Mouse (Mus musculus): ENCODE results near the gene Cdk14. TPM values are rescaled to one million over a fixed set of nuclear protein-coding genes. Genes with fewer than 3 reads are reported as not detected.

Cdk14 gene
- polyA plus RNA-seq, 1 experiment, result 14.8 TPM

DNA sequence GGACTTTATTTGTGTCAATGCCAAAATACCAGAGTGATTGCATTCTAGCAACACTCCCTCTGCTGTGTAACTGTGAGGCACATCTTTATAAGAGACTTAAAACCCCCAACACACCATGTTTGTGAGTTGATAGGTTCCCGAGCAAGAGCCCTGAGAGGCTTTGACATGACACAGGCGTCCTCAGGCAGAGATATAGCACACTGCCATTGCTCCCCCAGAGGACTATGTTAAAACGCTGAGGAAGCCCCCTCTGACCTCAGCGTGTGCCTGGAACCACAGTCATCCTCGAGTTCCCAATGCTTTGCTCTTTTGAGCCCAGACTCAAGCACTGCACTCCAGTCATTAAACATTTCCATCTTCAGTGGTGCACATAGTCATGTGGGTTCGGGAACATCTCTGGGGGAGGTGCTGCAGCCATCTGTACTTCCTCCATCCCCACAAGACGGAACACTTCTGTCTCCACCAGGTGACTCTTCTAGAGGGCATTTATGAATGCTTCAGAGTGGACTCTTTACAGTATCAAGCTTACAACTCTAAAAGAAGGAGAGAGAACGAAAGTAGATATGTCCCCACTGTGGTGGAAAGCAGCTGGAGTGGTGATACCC is 488.5 kb downstream of the Cdk14 start:
- Histone ChIP-seq H3K27ac (ENCODE audit: insufficient read depth, low read length) (no peak overlapping the region), H3K4me1 (ENCODE audit: control insufficient read depth, insufficient read depth, low read length) (no peaks in the 10 kb centered on the region), H3K9me3 (replicated peaks; ENCODE audit: control insufficient read depth, insufficient read depth, low read length, poor library complexity, severe bottlenecking) (no peaks in the 10 kb centered on the region)

DNA sequence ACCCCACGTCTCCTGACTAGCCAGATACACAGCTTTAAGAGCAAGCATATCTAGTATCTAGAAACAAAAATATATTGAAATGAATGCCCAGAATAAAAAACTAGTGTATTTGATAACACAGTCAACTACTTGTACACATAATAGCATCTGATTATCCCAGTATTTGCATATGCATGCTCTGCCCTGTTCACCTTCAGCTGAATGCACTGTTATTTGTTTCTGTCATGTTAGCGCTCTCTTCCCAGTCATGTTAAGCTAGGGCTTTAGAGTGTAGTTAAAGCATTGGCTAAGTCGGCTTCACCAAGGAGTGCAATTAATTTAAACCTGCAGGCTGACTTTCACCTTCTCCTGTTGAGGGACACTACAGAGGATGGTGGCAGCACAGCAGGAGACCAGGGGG is 490.5 kb downstream of the Cdk14 start:
- no peaks in the 10 kb centered on the region for H3K36me3 ChIP-seq (ENCODE audit: control insufficient read depth, insufficient read depth, low read length, poor library complexity, severe bottlenecking)
- no peak overlapping the region for H3K4me3 ChIP-seq (ENCODE audit: low read depth, low read length)
- H3K9me3 ChIP-seq (replicated peaks; ENCODE audit: control insufficient read depth, insufficient read depth, low read length, poor library complexity, severe bottlenecking), result no peaks in the 10 kb centered on the region
- H3K9ac ChIP-seq (ENCODE audit: low read depth, poor library complexity, severe bottlenecking), result no peak overlapping the region
- no peak overlapping the region for H3K27ac ChIP-seq (ENCODE audit: insufficient read depth, low read length)
- H3K4me1 ChIP-seq (ENCODE audit: control insufficient read depth, insufficient read depth, low read length), result no peaks in the 10 kb centered on the region
- H3K27me3 ChIP-seq (ENCODE audit: control insufficient read depth, insufficient read depth, low read length, poor library complexity, severe bottlenecking), result no peaks in the 10 kb centered on the region
- TF ChIP-seq CTCF (IDR thresholded peaks at IDR 0.05; ENCODE audit: low read depth, low read length), result no peak
- no peak for TF ChIP-seq EP300 (IDR thresholded peaks at IDR 0.05; ENCODE audit: insufficient read depth, low read depth, low read length)
- no peak for TF ChIP-seq POLR2A (IDR thresholded peaks at IDR 0.05; ENCODE audit: insufficient read depth, low read length)

More for the DNA sequence above, 488.5 kb downstream of the Cdk14 start:
- H3K36me3 ChIP-seq (ENCODE audit: control insufficient read depth, insufficient read depth, low read length, poor library complexity, severe bottlenecking), result no peaks in the 10 kb centered on the region
- TF ChIP-seq POLR2A (IDR thresholded peaks at IDR 0.05; ENCODE audit: insufficient read depth, low read length) (no peak), CTCF (IDR thresholded peaks at IDR 0.05; ENCODE audit: low read depth, low read length) (no peak), EP300 (IDR thresholded peaks at IDR 0.05; ENCODE audit: insufficient read depth, low read depth, low read length) (no peak)
- H3K4me3 ChIP-seq (ENCODE audit: low read depth, low read length), result no peak overlapping the region
- H3K9ac ChIP-seq (ENCODE audit: low read depth, poor library complexity, severe bottlenecking), result no peak overlapping the region
- no peaks in the 10 kb centered on the region for H3K27me3 ChIP-seq (ENCODE audit: control insufficient read depth, insufficient read depth, low read length, poor library complexity, severe bottlenecking)

DNA sequence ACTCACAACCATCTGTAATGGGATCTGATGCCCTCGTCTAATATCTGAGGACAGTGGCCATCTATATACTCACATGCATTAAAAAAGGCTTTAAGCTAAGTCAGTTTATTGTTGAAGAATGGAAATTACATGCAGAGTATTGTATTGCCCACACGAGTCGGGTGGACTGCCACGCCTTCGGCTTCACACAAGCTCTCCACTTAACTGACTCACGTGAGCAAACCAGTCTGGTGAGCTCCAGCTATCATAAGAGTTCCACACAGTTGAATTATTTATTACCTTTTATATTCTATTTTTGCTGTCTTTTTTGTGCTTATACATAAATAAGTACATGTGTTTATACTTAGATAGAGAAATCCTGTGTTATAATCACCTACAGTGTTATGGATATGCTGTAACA is 495.2 kb downstream of the Cdk14 start:
- H3K27me3 ChIP-seq (ENCODE audit: control insufficient read depth, insufficient read depth, low read length, poor library complexity, severe bottlenecking), result no peaks in the 10 kb centered on the region
- H3K4me3 ChIP-seq (ENCODE audit: low read depth, low read length), result no peak overlapping the region
- no peak for TF ChIP-seq CTCF (IDR thresholded peaks at IDR 0.05; ENCODE audit: low read depth, low read length)
- no peak for TF ChIP-seq POLR2A (IDR thresholded peaks at IDR 0.05; ENCODE audit: insufficient read depth, low read length)
- TF ChIP-seq EP300 (IDR thresholded peaks at IDR 0.05; ENCODE audit: insufficient read depth, low read depth, low read length), result no peak
- H3K27ac ChIP-seq (ENCODE audit: insufficient read depth, low read length), result no peak overlapping the region
- H3K4me1 ChIP-seq (ENCODE audit: control insufficient read depth, insufficient read depth, low read length), result no peaks in the 10 kb centered on the region
- no peaks in the 10 kb centered on the region for H3K36me3 ChIP-seq (ENCODE audit: control insufficient read depth, insufficient read depth, low read length, poor library complexity, severe bottlenecking)
- H3K9me3 ChIP-seq (replicated peaks; ENCODE audit: control insufficient read depth, insufficient read depth, low read length, poor library complexity, severe bottlenecking), result no peaks in the 10 kb centered on the region
- H3K9ac ChIP-seq (ENCODE audit: low read depth, poor library complexity, severe bottlenecking), result no peak overlapping the region

DNA sequence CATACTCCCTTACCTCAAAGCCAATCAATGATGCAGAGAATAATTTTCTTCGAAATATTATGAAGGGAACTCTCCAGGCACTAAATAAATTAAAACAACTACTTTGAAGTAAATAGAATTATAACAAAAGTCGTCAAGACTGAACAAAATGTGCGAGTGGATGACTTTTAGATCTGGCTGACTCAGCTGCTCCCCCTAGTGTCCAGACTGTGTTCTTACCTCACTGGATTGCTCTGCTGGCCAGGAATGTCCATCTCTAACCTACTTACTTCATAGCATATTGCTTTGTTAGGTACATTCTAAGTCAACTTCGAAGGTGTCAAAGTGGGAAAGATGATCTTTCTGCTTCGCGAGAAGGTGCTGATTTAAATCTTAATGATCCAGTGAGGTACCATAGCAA is 501.7 kb downstream of the Cdk14 start:
- Histone ChIP-seq H3K36me3 (ENCODE audit: control insufficient read depth, insufficient read depth, low read length, poor library complexity, severe bottlenecking) (no peaks in the 10 kb centered on the region), H3K9ac (ENCODE audit: low read depth, poor library complexity, severe bottlenecking) (no peak overlapping the region), H3K4me1 (ENCODE audit: control insufficient read depth, insufficient read depth, low read length) (no peaks in the 10 kb centered on the region), H3K27ac (ENCODE audit: insufficient read depth, low read length) (no peak overlapping the region), H3K4me3 (ENCODE audit: low read depth, low read length) (no peak overlapping the region), H3K27me3 (ENCODE audit: control insufficient read depth, insufficient read depth, low read length, poor library complexity, severe bottlenecking) (no peaks in the 10 kb centered on the region), H3K9me3 (replicated peaks; ENCODE audit: control insufficient read depth, insufficient read depth, low read length, poor library complexity, severe bottlenecking) (no peaks in the 10 kb centered on the region)
- TF ChIP-seq CTCF (IDR thresholded peaks at IDR 0.05; ENCODE audit: low read depth, low read length), result peak; percentile 50
- no peak for TF ChIP-seq EP300 (IDR thresholded peaks at IDR 0.05; ENCODE audit: insufficient read depth, low read depth, low read length)

DNA sequence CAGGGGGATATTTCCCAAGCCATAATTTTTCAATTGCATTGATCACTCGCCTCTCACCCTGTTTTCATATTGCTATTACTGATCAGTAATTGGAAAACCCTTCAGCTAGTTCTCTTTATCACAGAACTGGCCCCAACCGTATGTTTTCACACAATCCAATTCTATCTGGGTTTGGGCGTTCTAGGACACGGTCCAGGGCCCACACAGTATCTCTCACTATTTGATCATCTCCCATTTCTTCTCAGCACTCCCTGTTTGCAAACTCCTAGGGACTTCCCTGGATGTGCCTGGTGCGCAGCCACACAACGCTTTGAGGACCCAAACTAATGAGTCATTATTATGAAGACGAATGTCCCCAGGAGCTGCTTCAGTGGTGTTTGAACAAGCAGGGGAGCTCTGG is 502.4 kb downstream of the Cdk14 start:
- Histone ChIP-seq H3K36me3 (ENCODE audit: control insufficient read depth, insufficient read depth, low read length, poor library complexity, severe bottlenecking) (no peaks in the 10 kb centered on the region), H3K27ac (ENCODE audit: insufficient read depth, low read length) (no peak overlapping the region), H3K9ac (ENCODE audit: low read depth, poor library complexity, severe bottlenecking) (no peak overlapping the region), H3K4me1 (ENCODE audit: control insufficient read depth, insufficient read depth, low read length) (no peaks in the 10 kb centered on the region), H3K9me3 (replicated peaks; ENCODE audit: control insufficient read depth, insufficient read depth, low read length, poor library complexity, severe bottlenecking) (no peaks in the 10 kb centered on the region), H3K4me3 (ENCODE audit: low read depth, low read length) (no peak overlapping the region), H3K27me3 (ENCODE audit: control insufficient read depth, insufficient read depth, low read length, poor library complexity, severe bottlenecking) (no peaks in the 10 kb centered on the region)
- TF ChIP-seq CTCF (IDR thresholded peaks at IDR 0.05; ENCODE audit: low read depth, low read length), result no peak
- no peak for TF ChIP-seq POLR2A (IDR thresholded peaks at IDR 0.05; ENCODE audit: insufficient read depth, low read length)
- TF ChIP-seq EP300 (IDR thresholded peaks at IDR 0.05; ENCODE audit: insufficient read depth, low read depth, low read length), result no peak

DNA sequence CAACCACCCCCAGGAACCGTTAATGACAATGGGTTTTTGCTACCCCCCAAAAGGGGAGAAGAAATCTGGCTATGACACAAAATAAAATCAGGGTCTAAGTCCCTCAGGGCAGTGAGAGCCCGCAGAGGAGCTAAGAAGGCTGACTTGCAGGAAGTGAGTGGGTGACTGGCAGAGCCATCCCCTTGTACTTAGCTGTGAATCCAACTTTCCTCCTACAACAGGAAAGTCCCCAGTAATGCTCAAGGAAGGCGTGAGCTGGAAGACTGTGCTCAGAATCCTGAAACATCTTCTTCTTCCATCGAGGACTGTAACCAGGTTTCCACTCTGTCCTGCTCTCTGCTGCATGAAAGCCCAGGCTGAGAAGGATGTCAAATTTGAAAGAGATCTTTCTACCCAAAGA is 502.8 kb downstream of the Cdk14 start:
- no peaks in the 10 kb centered on the region for H3K9me3 ChIP-seq (replicated peaks; ENCODE audit: control insufficient read depth, insufficient read depth, low read length, poor library complexity, severe bottlenecking)
- H3K36me3 ChIP-seq (ENCODE audit: control insufficient read depth, insufficient read depth, low read length, poor library complexity, severe bottlenecking), result no peaks in the 10 kb centered on the region
- no peaks in the 10 kb centered on the region for H3K4me1 ChIP-seq (ENCODE audit: control insufficient read depth, insufficient read depth, low read length)
- no peak overlapping the region for H3K27ac ChIP-seq (ENCODE audit: insufficient read depth, low read length)
- no peak for TF ChIP-seq POLR2A (IDR thresholded peaks at IDR 0.05; ENCODE audit: insufficient read depth, low read length)
- no peak for TF ChIP-seq EP300 (IDR thresholded peaks at IDR 0.05; ENCODE audit: insufficient read depth, low read depth, low read length)
- no peak for TF ChIP-seq CTCF (IDR thresholded peaks at IDR 0.05; ENCODE audit: low read depth, low read length)
- H3K4me3 ChIP-seq (ENCODE audit: low read depth, low read length), result no peak overlapping the region
- H3K27me3 ChIP-seq (ENCODE audit: control insufficient read depth, insufficient read depth, low read length, poor library complexity, severe bottlenecking), result no peaks in the 10 kb centered on the region
- no peak overlapping the region for H3K9ac ChIP-seq (ENCODE audit: low read depth, poor library complexity, severe bottlenecking)
